23 mouse cellular contexts compared by ENCODE assay signal in genomic region chr9:111252161-111252869, GRCm38 (mm10). TPM values are rescaled to one million over a fixed set of nuclear protein-coding genes. Genes with fewer than 3 reads are reported as not detected.
DNase-seq lines count a peak whose midpoint lies in the region; ATAC-seq and TF ChIP-seq lines count a peak whose summit lies in the region.
"Had no signal": no experiment of that assay in that cellular context is flagged by ENCODE, and none has a peak within 500 bp of the region (broad histone marks: within the 10 kb centered on the region; RNA-seq: fewer than 3 reads in every experiment).

No protein-coding gene starts in this region.

- no peak for ATAC-seq in forebrain, postnatal 0 days
- no peak for ATAC-seq in forebrain, embryonic 16.5 days
- ATAC-seq in heart, embryonic 15.5 days (replicated peaks; ENCODE audit: insufficient number of reproducible peaks, insufficient read depth, low FRiP score, low read depth): 0 out of 2 replicates have a peak, but pooled peaks have one; percentile 65
- no peak for ATAC-seq in monocyte, adult 5-6 weeks (replicated peaks; ENCODE audit: insufficient number of reproducible peaks, low FRiP score, low TSS enrichment, poor library complexity, severe bottlenecking)
- ATAC-seq: CD4-positive, CD25-positive, alpha-beta regulatory T cell, adult 4 months; forebrain, embryonic 15.5 days; inflammation-experienced regulatory T-cells, adult 6 months; midbrain, embryonic 13.5 days had no signal

- no peaks in the 10 kb centered on the region for H3K27me3 ChIP-seq in forebrain, postnatal 0 days (ENCODE audit: insufficient read depth, low read length)
- no peaks in the 10 kb centered on the region for H3K27me3 ChIP-seq in forebrain, embryonic 16.5 days (replicated peaks; ENCODE audit: control insufficient read depth, insufficient read depth, low read length)
- no peaks in the 10 kb centered on the region for H3K27me3 ChIP-seq in heart, embryonic 15.5 days
- H3K27me3 ChIP-seq: forebrain, embryonic 15.5 days; lung, embryonic 15.5 days; midbrain, embryonic 13.5 days; neural tube, embryonic 15.5 days had no signal

- intact Hi-C loops in heart, postnatal 10 days (cut with DNase I): loop anchor here (5.0 kb wide), 2 partner anchors 160 to 255 kb away; no protein-coding TSS in a partner anchor
- intact Hi-C loops in left cerebral cortex, adult 2 months (cut with DNase I): loop anchor here (5.0 kb wide), 2 partner anchors 160 to 255 kb away; no protein-coding TSS in a partner anchor

- H3K9ac ChIP-seq in forebrain, postnatal 0 days: no peak overlapping the region
- no peak overlapping the region for H3K9ac ChIP-seq in forebrain, embryonic 16.5 days (replicated peaks; ENCODE audit: low read depth, low read length)
- H3K9ac ChIP-seq in heart, embryonic 15.5 days: no peak overlapping the region
- H3K9ac ChIP-seq: forebrain, embryonic 15.5 days; lung, embryonic 15.5 days; midbrain, embryonic 13.5 days; neural tube, embryonic 15.5 days had no signal

- TF ChIP-seq CTCF in forebrain, postnatal 0 days (IDR thresholded peaks at IDR 0.05; ENCODE audit: low read depth): peak; percentile 52
- peak; percentile 39 for TF ChIP-seq CTCF in left cerebral cortex, adult 2 months (IDR thresholded peaks at IDR 0.05)

- no peak overlapping the region for H3K4me2 ChIP-seq in forebrain, postnatal 0 days (ENCODE audit: low read depth)
- H3K4me2 ChIP-seq in forebrain, embryonic 16.5 days (ENCODE audit: low read length): no peak overlapping the region
- H3K4me2 ChIP-seq in heart, embryonic 15.5 days: no peak overlapping the region
- H3K4me2 ChIP-seq: forebrain, embryonic 15.5 days; lung, embryonic 15.5 days; midbrain, embryonic 13.5 days; neural tube, embryonic 15.5 days had no signal

- peaks cover 59% of the 10 kb centered on the region for H3K36me3 ChIP-seq in forebrain, postnatal 0 days (ENCODE audit: insufficient read depth)
- H3K36me3 ChIP-seq in forebrain, embryonic 16.5 days (ENCODE audit: control insufficient read depth, insufficient read depth): peaks cover 14% of the 10 kb centered on the region
- peaks cover 66% of the 10 kb centered on the region for H3K36me3 ChIP-seq in heart, embryonic 15.5 days

- no peaks in the 10 kb centered on the region for H3K9me3 ChIP-seq in forebrain, postnatal 0 days (ENCODE audit: low read length)
- no peaks in the 10 kb centered on the region for H3K9me3 ChIP-seq in forebrain, embryonic 16.5 days (ENCODE audit: control insufficient read depth, low read length)
- no peaks in the 10 kb centered on the region for H3K9me3 ChIP-seq in heart, embryonic 15.5 days (replicated peaks)
- H3K9me3 ChIP-seq: forebrain, embryonic 15.5 days; G1E; limb, embryonic 10.5 days; lung, embryonic 15.5 days; midbrain, embryonic 13.5 days; neural tube, embryonic 15.5 days had no signal

- DNase-seq in forebrain, postnatal 0 days: peak; percentile 7
- no peak for DNase-seq in heart, postnatal 10 days
- DNase-seq in left cerebral cortex, adult 2 months (ENCODE audit: extremely low spot score in 1 of 2, low spot score in 2 of 2): no peak
- DNase-seq in left cerebral cortex, adult 8-10 months (ENCODE audit: low spot score in 2 of 2): no peak
- peak; percentile 82 for DNase-seq in R1 (ENCODE audit: low read depth, low spot score)
- DNase-seq: adrenal gland, postnatal 25 days; cerebellum, adult 11-12 months; cerebellum, postnatal 14 days; embryo, embryonic 11 days; thymus, adult 2 months had no signal

- no peaks in the 10 kb centered on the region for H3K4me1 ChIP-seq in forebrain, postnatal 0 days (ENCODE audit: insufficient read depth)
- H3K4me1 ChIP-seq in forebrain, embryonic 16.5 days (replicated peaks; ENCODE audit: control insufficient read depth, insufficient read depth, low read length): no peaks in the 10 kb centered on the region
- H3K4me1 ChIP-seq in heart, embryonic 15.5 days (replicated peaks): peaks cover 5% of the 10 kb centered on the region
- H3K4me1 ChIP-seq: forebrain, embryonic 15.5 days; limb, embryonic 10.5 days; lung, embryonic 15.5 days; midbrain, embryonic 13.5 days; neural tube, embryonic 15.5 days had no signal

- H3K27ac ChIP-seq in forebrain, postnatal 0 days (ENCODE audit: low read depth, low read length): no peak overlapping the region
- no peak overlapping the region for H3K27ac ChIP-seq in forebrain, embryonic 16.5 days (ENCODE audit: low read length)
- no peak overlapping the region for H3K27ac ChIP-seq in heart, embryonic 15.5 days
- H3K27ac ChIP-seq in left cerebral cortex, adult 2 months: no peak overlapping the region
- H3K27ac ChIP-seq: forebrain, embryonic 15.5 days; limb, embryonic 10.5 days; lung, embryonic 15.5 days; midbrain, embryonic 13.5 days; neural tube, embryonic 15.5 days had no signal

- 78% methylated on average over 7 of the region's 7 CpGs for WGBS in forebrain, postnatal 0 days
- 80% methylated on average over 7 of the region's 7 CpGs for WGBS in forebrain, embryonic 16.5 days
- WGBS in heart, embryonic 15.5 days: 48% methylated on average over 7 of the region's 7 CpGs

- H3K4me3 ChIP-seq in forebrain, postnatal 0 days (ENCODE audit: low read depth, low read length): no peak overlapping the region
- no peak overlapping the region for H3K4me3 ChIP-seq in forebrain, embryonic 16.5 days (replicated peaks; ENCODE audit: low read length)
- no peak overlapping the region for H3K4me3 ChIP-seq in heart, embryonic 15.5 days
- no peak overlapping the region for H3K4me3 ChIP-seq in left cerebral cortex, adult 2 months
- H3K4me3 ChIP-seq: forebrain, embryonic 15.5 days; limb, embryonic 10.5 days; lung, embryonic 15.5 days; midbrain, embryonic 13.5 days; myocyte; neural tube, embryonic 15.5 days had no signal

RNA-seq across cellular contexts. Expression of gene Mlh1, which starts 19.3 kb away (rescaled TPM):
- 23.0 and 23.6 TPM in 2 replicates for total RNA-seq in forebrain, postnatal 0 days (2014; rRNA removed)
- polyA plus RNA-seq in forebrain, postnatal 0 days (2015; fragmentation: Nextera tagmentation; extraction: Ambion mirVana): 17.3 and 18.4 TPM in 2 replicates
- polyA plus RNA-seq in forebrain, embryonic 16.5 days (2015; fragmentation: Nextera tagmentation; extraction: Ambion mirVana): 30.0 and 32.2 TPM in 2 replicates
- polyA plus RNA-seq in heart, embryonic 15.5 days (2015; fragmentation: Nextera tagmentation; extraction: Ambion mirVana): 31.4 and 34.1 TPM in 2 replicates
- 10 to 100 TPM; 15.2 to 17.2 TPM for total RNA-seq in heart, postnatal 10 days (2021)
- total RNA-seq in left cerebral cortex, adult 2 months (2021): 10 to 100 TPM; 12.3 to 18.1 TPM
- 10 to 100 TPM; 13.1 to 20.9 (median 16.4) TPM for total RNA-seq in left cerebral cortex, adult 8-10 months (2022)
- 19.3 to 59.3 TPM (median 34.8 TPM) in 3 replicates for total RNA-seq in monocyte, adult 5-6 weeks (2017)

RNA-seq across cellular contexts. Expression of gene Epm2aip1, which starts 19.4 kb away (rescaled TPM):
- 75.9 and 101 TPM in 2 replicates for total RNA-seq in forebrain, postnatal 0 days (2014; rRNA removed)
- polyA plus RNA-seq in forebrain, postnatal 0 days (2015; fragmentation: Nextera tagmentation; extraction: Ambion mirVana): 28.2 and 37.0 TPM in 2 replicates
- 60.2 and 61.5 TPM in 2 replicates for polyA plus RNA-seq in forebrain, embryonic 16.5 days (2015; fragmentation: Nextera tagmentation; extraction: Ambion mirVana)
- polyA plus RNA-seq in heart, embryonic 15.5 days (2015; fragmentation: Nextera tagmentation; extraction: Ambion mirVana): 18.4 and 20.9 TPM in 2 replicates
- 10 to 100 TPM; 31.1 to 34.0 TPM for total RNA-seq in heart, postnatal 10 days (2021)
- 10 to 100 TPM; 79.7 to 81.8 TPM for total RNA-seq in left cerebral cortex, adult 2 months (2021)
- 10 to 100 TPM; 78.9 to 89.4 (median 83.4) TPM for total RNA-seq in left cerebral cortex, adult 8-10 months (2022)
- 12.3 to 26.9 TPM (median 13.0 TPM) in 3 replicates for total RNA-seq in monocyte, adult 5-6 weeks (2017)

RNA-seq across cellular contexts. Expression of gene Trank1, which starts 59.2 kb away (rescaled TPM):
- 61.7 and 92.5 TPM in 2 replicates for total RNA-seq in forebrain, postnatal 0 days (2014; rRNA removed)
- polyA plus RNA-seq in forebrain, postnatal 0 days (2015; fragmentation: Nextera tagmentation; extraction: Ambion mirVana): 7.5 and 10.9 TPM in 2 replicates
- 6.5 and 12.5 TPM in 2 replicates for polyA plus RNA-seq in forebrain, embryonic 16.5 days (2015; fragmentation: Nextera tagmentation; extraction: Ambion mirVana)
- polyA plus RNA-seq in heart, embryonic 15.5 days (2015; fragmentation: Nextera tagmentation; extraction: Ambion mirVana): 0.15 TPM in 1 of 2 replicates, not detected in the other
- total RNA-seq in heart, postnatal 10 days (2021): under 1 TPM; 0.02 TPM
- 100 to 1,000 TPM; 308 to 309 TPM for total RNA-seq in left cerebral cortex, adult 2 months (2021)
- 100 to 1,000 TPM; 256 to 279 (median 263) TPM for total RNA-seq in left cerebral cortex, adult 8-10 months (2022)
- total RNA-seq in monocyte, adult 5-6 weeks (2017): 0.10 to 0.19 TPM in 2 of 3 replicates, not detected in the other
- polyA plus RNA-seq: CD4-positive, CD25-positive, alpha-beta regulatory T cell, adult 4 months; G1E; inflammation-experienced regulatory T-cells, adult 6 months; liver, adult 2 months; myocyte had no signal

Comparison
In these comparisons a context has a peak if more than half of its experiments do, and no peak if none do; other contexts are left out.
1. DNase-seq: peak in forebrain, postnatal 0 days (single experiment) and R1 (single experiment); none in heart, postnatal 10 days (0 of 2), left cerebral cortex, adult 2 months (0 of 2) and left cerebral cortex, adult 8-10 months (0 of 2).
2. RNA of gene Trank1, which starts 59.2 kb away (total RNA-seq): 308 to 309 TPM in left cerebral cortex, adult 2 months, 256 to 279 TPM in left cerebral cortex, adult 8-10 months and 61.7 to 92.5 TPM in forebrain, postnatal 0 days; 0.10 to 0.19 TPM in monocyte, adult 5-6 weeks and 0.02 TPM in heart, postnatal 10 days; every median in the first group is over 10 times any median in the second.